Mouse (Mus musculus) kidney, adult 2 months (tissue): ENCODE measurements around the gene Tmprss3.

ENCODE experiments used
- CTCF ChIP-seq: fragments of 200-500 bp; conservative IDR thresholded peaks from 2 replicates; pipeline ENCODE4 v1.5.1; 2011; ENCODE audit warnings: low read depth, mild to moderate bottlenecking, control low read depth, low read length, moderate library complexity, mixed read lengths; ENCODE audit not compliant: insufficient read depth, insufficient read length
- POLR2A ChIP-seq: fragments of 200-500 bp; IDR thresholded peaks from one replicate; pipeline ENCODE4 v1.6.1; 2011; ENCODE audit warnings: low read depth, low read length, control low read depth

GRCm38 (mm10) chr17:31238234-31239020, 39.6 kb upstream of the Tmprss3 start:
- TF ChIP-seq CTCF: no peak
- no peak for TF ChIP-seq POLR2A
